Comparison of ENCODE assay signal across 8 mouse cellular contexts in the genomic region with DNA sequence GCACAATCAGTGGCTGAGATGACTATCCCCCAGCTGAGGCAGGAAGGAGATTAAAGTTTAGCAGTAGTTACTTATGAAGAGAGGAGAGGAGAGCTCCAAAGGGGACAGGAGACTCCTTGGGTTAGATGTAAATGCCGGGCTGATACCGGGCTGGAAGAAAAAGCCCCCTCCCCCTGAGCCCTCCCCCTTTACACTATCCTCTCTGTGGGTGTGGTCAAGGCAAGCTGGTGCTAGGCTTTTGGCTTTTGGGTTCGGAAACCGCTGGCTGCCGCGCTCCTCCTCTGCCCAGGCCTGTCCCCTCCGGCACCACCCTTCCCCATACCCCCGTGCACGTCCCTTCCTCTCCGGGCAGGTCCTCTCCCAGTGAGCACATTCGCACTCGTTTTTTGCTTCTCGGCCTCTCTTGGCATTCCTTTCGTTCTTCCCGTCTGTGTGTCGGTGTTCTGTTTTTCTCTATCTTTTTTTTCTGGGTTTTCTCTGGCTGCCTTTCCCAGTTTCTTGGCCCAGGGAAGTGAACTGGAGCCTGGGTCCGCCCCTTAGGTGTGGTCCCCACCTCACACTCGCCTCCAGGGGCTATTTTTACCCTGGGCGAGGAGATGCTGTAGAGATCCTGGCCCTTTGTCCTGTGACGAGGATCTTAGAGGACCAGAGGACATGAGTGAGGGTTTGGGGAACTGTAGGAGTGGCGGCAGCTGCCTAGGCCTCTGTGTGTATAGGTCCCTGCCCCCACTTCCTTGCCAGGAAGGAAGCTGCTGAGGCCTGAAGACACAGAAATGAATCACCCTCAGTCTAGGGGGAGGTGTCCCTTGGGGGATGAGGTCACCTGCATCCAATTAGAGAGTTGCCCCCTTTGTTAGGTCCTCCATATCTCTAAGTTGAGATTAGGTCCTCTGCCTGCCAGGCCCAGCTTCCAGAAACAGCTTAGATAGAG. TPM values are rescaled to one million over a fixed set of nuclear protein-coding genes. Genes with fewer than 3 reads are reported as not detected.
A peak's percentile ranks its signal among the peaks of the same experiment; 100 is the strongest.
DNase-seq lines count a peak whose midpoint lies in the region; ATAC-seq and TF ChIP-seq lines count a peak whose summit lies in the region.

No protein-coding gene starts in this region.

- peak overlapping the region; percentile 82 for H3K27ac ChIP-seq in layer of hippocampus, adult 2 months
- peak overlapping the region; percentile 79 for H3K27ac ChIP-seq in hindbrain, embryonic 15.5 days (replicated peaks)
- peak overlapping the region; percentile 97 for H3K27ac ChIP-seq in liver, embryonic 13.5 days

- WGBS in hindbrain, embryonic 15.5 days = 5% methylated on average over 21 of the region's 21 CpGs
- WGBS in liver, embryonic 13.5 days (ENCODE audit: insufficient replicate concordance) = 2% methylated on average over 21 of the region's 21 CpGs

- 0 out of 2 replicates have a peak, but pooled peaks cover 5% of the 10 kb centered on the region for H3K36me3 ChIP-seq in hindbrain, embryonic 15.5 days
- H3K36me3 ChIP-seq in liver, embryonic 13.5 days = peaks cover 43% of the 10 kb centered on the region

- DNase-seq in layer of hippocampus, adult 2 months (ENCODE audit: low spot score in 2 of 2) = no peak
- no peak for DNase-seq in layer of hippocampus, postnatal 36 days
- DNase-seq in cerebellum, adult 8-10 months = peak; percentile 52
- peak; percentile 37 for DNase-seq in forelimb bud, embryonic 11.5 days (ENCODE audit: low read depth, low spot score)
- peak; percentile 63 for DNase-seq in liver, embryonic 13.5 days
- DNase-seq in naive thymus-derived CD4-positive, alpha-beta T cell, adult 2 months (ENCODE audit: low read depth) = peak; percentile 80
- DNase-seq in thymus, postnatal 0 days (ENCODE audit: low spot score) = peak; percentile 81

- peak overlapping the region; percentile 60 for H3K4me2 ChIP-seq in hindbrain, embryonic 15.5 days
- H3K4me2 ChIP-seq in liver, embryonic 13.5 days = peak overlapping the region; percentile 100

- H3K4me1 ChIP-seq in hindbrain, embryonic 15.5 days (replicated peaks) = peaks cover 35% of the 10 kb centered on the region
- H3K4me1 ChIP-seq in liver, embryonic 13.5 days (replicated peaks) = peaks cover 74% of the 10 kb centered on the region

- H3K9me3 ChIP-seq in hindbrain, embryonic 15.5 days = no peaks in the 10 kb centered on the region
- no peaks in the 10 kb centered on the region for H3K9me3 ChIP-seq in liver, embryonic 13.5 days (replicated peaks)

- no peaks in the 10 kb centered on the region for H3K27me3 ChIP-seq in hindbrain, embryonic 15.5 days
- no peaks in the 10 kb centered on the region for H3K27me3 ChIP-seq in liver, embryonic 13.5 days

- no peak for ATAC-seq in hindbrain, embryonic 15.5 days (ENCODE audit: low FRiP score, low read depth)
- peak; percentile 43 for ATAC-seq in liver, embryonic 13.5 days (ENCODE audit: low read depth)

- peak overlapping the region; percentile 43 for H3K4me3 ChIP-seq in layer of hippocampus, adult 2 months
- peak overlapping the region; percentile 36 for H3K4me3 ChIP-seq in hindbrain, embryonic 15.5 days
- H3K4me3 ChIP-seq in liver, embryonic 13.5 days (replicated peaks) = peak overlapping the region; percentile 78

- TF ChIP-seq CTCF in layer of hippocampus, adult 2 months (conservative IDR thresholded peaks at IDR 0.05) = no peak

- peak overlapping the region; percentile 38 for H3K9ac ChIP-seq in hindbrain, embryonic 15.5 days
- H3K9ac ChIP-seq in liver, embryonic 13.5 days = peak overlapping the region; percentile 92

RNA-seq across cellular contexts. Expression of a gene that starts 1.7 kb away (rescaled TPM):
- total RNA-seq in layer of hippocampus, adult 2 months (2021) = 1 to 10 TPM; 9.2 to 9.6 TPM
- 10 to 100 TPM in 1 of 2 experiments, 1 to 10 TPM in 1; 6.7 to 11.5 TPM for total RNA-seq in layer of hippocampus, postnatal 36 days (2021)
- 87.4 TPM in 2 replicates for polyA plus RNA-seq in hindbrain, embryonic 15.5 days (2015; fragmentation: Nextera tagmentation; extraction: Ambion mirVana)
- polyA plus RNA-seq in liver, embryonic 13.5 days (2015; fragmentation: Nextera tagmentation; extraction: Ambion mirVana) = 141 and 147 TPM in 2 replicates
- 501 and 524 TPM in 2 replicates for polyA plus RNA-seq in thymus, postnatal 0 days (2015; fragmentation: Nextera tagmentation; extraction: Ambion mirVana)

RNA-seq across cellular contexts. Expression of a gene that starts 4.9 kb away (rescaled TPM):
- 1 to 10 TPM in 1 of 2 experiments, under 1 TPM in 1; 0.26 to 1.1 TPM for total RNA-seq in layer of hippocampus, adult 2 months (2021)
- total RNA-seq in layer of hippocampus, postnatal 36 days (2021) = under 1 TPM; 0.62 to 0.73 TPM
- polyA plus RNA-seq in hindbrain, embryonic 15.5 days (2015; fragmentation: Nextera tagmentation; extraction: Ambion mirVana) = 1.6 and 3.4 TPM in 2 replicates
- 3.2 and 3.4 TPM in 2 replicates for polyA plus RNA-seq in liver, embryonic 13.5 days (2015; fragmentation: Nextera tagmentation; extraction: Ambion mirVana)
- polyA plus RNA-seq in thymus, postnatal 0 days (2015; fragmentation: Nextera tagmentation; extraction: Ambion mirVana) = 8.9 and 13.5 TPM in 2 replicates

RNA-seq across cellular contexts. Expression of a gene that starts 7.4 kb away (rescaled TPM):
- total RNA-seq in layer of hippocampus, adult 2 months (2021) = 10 to 100 TPM; 13.7 to 15.8 TPM
- total RNA-seq in layer of hippocampus, postnatal 36 days (2021) = 10 to 100 TPM; 16.0 to 18.0 TPM
- 349 and 367 TPM in 2 replicates for polyA plus RNA-seq in hindbrain, embryonic 15.5 days (2015; fragmentation: Nextera tagmentation; extraction: Ambion mirVana)
- 28.9 and 30.6 TPM in 2 replicates for polyA plus RNA-seq in liver, embryonic 13.5 days (2015; fragmentation: Nextera tagmentation; extraction: Ambion mirVana)
- 51.6 and 57.5 TPM in 2 replicates for polyA plus RNA-seq in thymus, postnatal 0 days (2015; fragmentation: Nextera tagmentation; extraction: Ambion mirVana)

RNA-seq across cellular contexts. Expression of a gene that starts 13.8 kb away (rescaled TPM):
- not detected for total RNA-seq in layer of hippocampus, adult 2 months (2021)
- total RNA-seq in layer of hippocampus, postnatal 36 days (2021) = not detected
- polyA plus RNA-seq in hindbrain, embryonic 15.5 days (2015; fragmentation: Nextera tagmentation; extraction: Ambion mirVana) = 0.18 TPM in 1 of 2 replicates, not detected in the other
- polyA plus RNA-seq in liver, embryonic 13.5 days (2015; fragmentation: Nextera tagmentation; extraction: Ambion mirVana) = 0.25 and 0.31 TPM in 2 replicates
- 0.27 and 0.57 TPM in 2 replicates for polyA plus RNA-seq in thymus, postnatal 0 days (2015; fragmentation: Nextera tagmentation; extraction: Ambion mirVana)

RNA-seq across cellular contexts. Expression of a gene that starts 14.6 kb away (rescaled TPM):
- total RNA-seq in layer of hippocampus, adult 2 months (2021) = not detected
- total RNA-seq in layer of hippocampus, postnatal 36 days (2021) = not detected
- polyA plus RNA-seq in hindbrain, embryonic 15.5 days (2015; fragmentation: Nextera tagmentation; extraction: Ambion mirVana) = 0.22 and 0.25 TPM in 2 replicates
- polyA plus RNA-seq in liver, embryonic 13.5 days (2015; fragmentation: Nextera tagmentation; extraction: Ambion mirVana) = 4.1 and 5.2 TPM in 2 replicates
- polyA plus RNA-seq in thymus, postnatal 0 days (2015; fragmentation: Nextera tagmentation; extraction: Ambion mirVana) = 0.06 and 0.08 TPM in 2 replicates

Comparison
In these comparisons a context has a peak if more than half of its experiments do, and no peak if none do; other contexts are left out.
1. DNase-seq: peak in cerebellum, adult 8-10 months (single experiment), forelimb bud, embryonic 11.5 days (single experiment), liver, embryonic 13.5 days (single experiment), naive thymus-derived CD4-positive, alpha-beta T cell, adult 2 months (single experiment) and thymus, postnatal 0 days (single experiment); none in layer of hippocampus, adult 2 months (0 of 2) and layer of hippocampus, postnatal 36 days (0 of 2).
2. Peak in every context shown above with its lines, with median percentiles within 50 percentile points of each other: H3K27ac ChIP-seq and H3K4me3 ChIP-seq.